Comparison of ENCODE assay signal across 14 mouse cellular contexts in genomic region chr1:165913720-165914415, GRCm38 (mm10).
DNase-seq lines count a peak whose midpoint lies in the region; ATAC-seq and TF ChIP-seq lines count a peak whose summit lies in the region.
"Had no signal": no experiment of that assay in that cellular context is flagged by ENCODE, and none has a peak within 500 bp of the region (broad histone marks: within the 10 kb centered on the region; RNA-seq: fewer than 3 reads in every experiment).

No protein-coding gene starts in this region.

- peak; percentile 85 for ATAC-seq in hindbrain, embryonic 15.5 days (ENCODE audit: low FRiP score, low read depth)
- peak; percentile 91 for ATAC-seq in neural tube, embryonic 13.5 days (ENCODE audit: low read depth)
- ATAC-seq in liver, embryonic 11.5 days (replicated peaks; ENCODE audit: low FRiP score): no peak
- ATAC-seq: Patski had no signal

- H3K9me3 ChIP-seq in CH12.LX (replicated peaks; ENCODE audit: low read length): peaks cover 4% of the 10 kb centered on the region
- H3K9me3 ChIP-seq in hindbrain, embryonic 15.5 days: no peaks in the 10 kb centered on the region
- H3K9me3 ChIP-seq in neural tube, embryonic 13.5 days: no peaks in the 10 kb centered on the region
- no peaks in the 10 kb centered on the region for H3K9me3 ChIP-seq in liver, embryonic 11.5 days (ENCODE audit: control insufficient read depth, low read length)

- peaks cover 4 to 46% of the 10 kb centered on the region in 2 experiments; a peak in 3 of 4 replicates for H3K4me1 ChIP-seq in CH12.LX (ENCODE audit: control insufficient read depth in 1 of 2, insufficient read depth in 2 of 2)
- H3K4me1 ChIP-seq in hindbrain, embryonic 15.5 days (replicated peaks): peaks cover 14% of the 10 kb centered on the region
- peaks cover 17% of the 10 kb centered on the region for H3K4me1 ChIP-seq in neural tube, embryonic 13.5 days (replicated peaks)
- H3K4me1 ChIP-seq in liver, embryonic 11.5 days (replicated peaks; ENCODE audit: control insufficient read depth, insufficient read depth, low read length): no peaks in the 10 kb centered on the region

- TF ChIP-seq RAD21 in CH12.LX (IDR thresholded peaks at IDR 0.05; ENCODE audit: low read depth, low read length): no peak

- H3K4me2 ChIP-seq in CH12.LX (ENCODE audit: insufficient read depth, low read depth, poor library complexity, severe bottlenecking): 0 out of 2 replicates have a peak overlapping the region, but pooled peaks have one; percentile 9
- H3K4me2 ChIP-seq in hindbrain, embryonic 15.5 days: peak overlapping the region; percentile 21
- 0 out of 2 replicates have a peak overlapping the region, but pooled peaks have one; percentile 11 for H3K4me2 ChIP-seq in neural tube, embryonic 13.5 days
- no peak overlapping the region for H3K4me2 ChIP-seq in liver, embryonic 11.5 days

- in situ Hi-C loops in CH12.LX (cut with MboI; ENCODE audit: low pct_ligation_motif_present, low pct_unique_long_range_greater_than_20kb, low sequenced_read_pairs): no loop called here

- H3K79me2 ChIP-seq in CH12.LX (replicated peaks; ENCODE audit: control insufficient read depth, extremely low read depth, insufficient read depth, poor library complexity, severe bottlenecking): peaks cover 6% of the 10 kb centered on the region; the same call in 1 of the 2 replicates

- no peak for TF ChIP-seq POLR2A in CH12.LX (IDR thresholded peaks at IDR 0.05; ENCODE audit: low read depth, low read length)

- WGBS in hindbrain, embryonic 15.5 days: 44% methylated on average over 2 of the region's 2 CpGs
- WGBS in neural tube, embryonic 13.5 days: 57% methylated on average over 2 of the region's 2 CpGs
- 67% methylated on average over 2 of the region's 2 CpGs for WGBS in liver, embryonic 11.5 days

- no peak overlapping the region for H3K4me3 ChIP-seq in CH12.LX (replicated peaks in 1 of 3; ENCODE audit: low read depth in 2 of 3, low read length in 2 of 3, poor library complexity in 1 of 3)
- no peak overlapping the region for H3K4me3 ChIP-seq in hindbrain, embryonic 15.5 days
- H3K4me3 ChIP-seq in neural tube, embryonic 13.5 days: no peak overlapping the region
- no peak overlapping the region for H3K4me3 ChIP-seq in liver, embryonic 11.5 days (ENCODE audit: low read depth, low read length)
- H3K4me3 ChIP-seq: myocyte had no signal

- peaks cover 18 to 48% of the 10 kb centered on the region in 2 experiments for H3K36me3 ChIP-seq in CH12.LX (replicated peaks in 1 of 2; ENCODE audit: control insufficient read depth in 1 of 2, insufficient read depth in 1 of 2, low read length in 1 of 2)
- peaks cover 12% of the 10 kb centered on the region for H3K36me3 ChIP-seq in hindbrain, embryonic 15.5 days
- peaks cover 22% of the 10 kb centered on the region for H3K36me3 ChIP-seq in neural tube, embryonic 13.5 days
- peaks cover 5% of the 10 kb centered on the region; the same call in 1 of the 2 replicates for H3K36me3 ChIP-seq in liver, embryonic 11.5 days (ENCODE audit: control insufficient read depth, insufficient read depth, low read length)

- dilution Hi-C loops in CH12.LX (cut with MboI; ENCODE audit: extremely low pct_ligation_motif_present, extremely low pct_unique_long_range_greater_than_20kb, low sequenced_read_pairs): no loop called here

- H3K9ac ChIP-seq in CH12.LX (ENCODE audit: insufficient read depth, low read depth): no peak overlapping the region
- H3K9ac ChIP-seq in hindbrain, embryonic 15.5 days: no peak overlapping the region
- H3K9ac ChIP-seq in neural tube, embryonic 13.5 days: no peak overlapping the region
- no peak overlapping the region for H3K9ac ChIP-seq in liver, embryonic 11.5 days (ENCODE audit: low read depth, low read length)

- no peak for TF ChIP-seq CTCF in CH12.LX (conservative IDR thresholded peaks at IDR 0.05 in 1 of 2, IDR thresholded peaks at IDR 0.05 in 1 of 2; ENCODE audit: low read depth in 2 of 2, low read length in 2 of 2)

- no peak overlapping the region for H3K27ac ChIP-seq in CH12.LX (ENCODE audit: insufficient read depth, low read depth)
- peak overlapping the region; percentile 59 for H3K27ac ChIP-seq in hindbrain, embryonic 15.5 days (replicated peaks)
- no peak overlapping the region for H3K27ac ChIP-seq in neural tube, embryonic 13.5 days (replicated peaks)
- H3K27ac ChIP-seq in liver, embryonic 11.5 days (ENCODE audit: low read depth, low read length): no peak overlapping the region
- H3K27ac ChIP-seq: macrophage had no signal

- H3K27me3 ChIP-seq in CH12.LX (replicated peaks): no peaks in the 10 kb centered on the region
- H3K27me3 ChIP-seq in hindbrain, embryonic 15.5 days: no peaks in the 10 kb centered on the region
- H3K27me3 ChIP-seq in neural tube, embryonic 13.5 days: no peaks in the 10 kb centered on the region
- H3K27me3 ChIP-seq in liver, embryonic 11.5 days (replicated peaks; ENCODE audit: control insufficient read depth, insufficient read depth, low read length): no peaks in the 10 kb centered on the region
- H3K27me3 ChIP-seq: Patski had no signal

- peak; percentile 59; the same call in 1 of the 2 replicates for TF ChIP-seq EP300 in CH12.LX (IDR thresholded peaks at IDR 0.05; ENCODE audit: low read length)

- DNase-seq in CH12.LX (ENCODE audit: extremely low read depth): peak; percentile 58
- DNase-seq in brain, adult 2 months (ENCODE audit: low read depth, low spot score): peak; percentile 42
- no peak for DNase-seq in kidney, adult 8-10 months
- DNase-seq in kidney, postnatal 25 days: no peak
- no peak for DNase-seq in liver, embryonic 11.5 days (ENCODE audit: low spot score)
- DNase-seq: cerebellum, postnatal 36 days; lung, adult 18-20 months; right cerebral cortex, postnatal 4 days; thymus, adult 2 months had no signal

TF ChIP-seq in CH12.LX, 34 proteins besides CTCF, POLR2A, EP300 and RAD21:
- 0 out of 2 replicates have a peak, but pooled peaks have one; percentile 11 for TF ChIP-seq TCF12 (IDR thresholded peaks at IDR 0.05; ENCODE audit: low read depth, low read length)
- peak; percentile 45; the same call in 1 of the 2 replicates for TF ChIP-seq ETS1 (conservative IDR thresholded peaks at IDR 0.05; ENCODE audit: low read depth, low read length)
- no peak for TF ChIP-seq JUN (IDR thresholded peaks at IDR 0.05; ENCODE audit: insufficient read depth, low read depth, low read length)

Comparison
In these comparisons a context has a peak if more than half of its experiments do, and no peak if none do; other contexts are left out.
1. DNase-seq: peak in CH12.LX (single experiment) and brain, adult 2 months (single experiment); none in kidney, adult 8-10 months (0 of 2), kidney, postnatal 25 days (0 of 2) and liver, embryonic 11.5 days (single experiment).